Comparison of ENCODE assay signal across 8 mouse cellular contexts in the genomic region with DNA sequence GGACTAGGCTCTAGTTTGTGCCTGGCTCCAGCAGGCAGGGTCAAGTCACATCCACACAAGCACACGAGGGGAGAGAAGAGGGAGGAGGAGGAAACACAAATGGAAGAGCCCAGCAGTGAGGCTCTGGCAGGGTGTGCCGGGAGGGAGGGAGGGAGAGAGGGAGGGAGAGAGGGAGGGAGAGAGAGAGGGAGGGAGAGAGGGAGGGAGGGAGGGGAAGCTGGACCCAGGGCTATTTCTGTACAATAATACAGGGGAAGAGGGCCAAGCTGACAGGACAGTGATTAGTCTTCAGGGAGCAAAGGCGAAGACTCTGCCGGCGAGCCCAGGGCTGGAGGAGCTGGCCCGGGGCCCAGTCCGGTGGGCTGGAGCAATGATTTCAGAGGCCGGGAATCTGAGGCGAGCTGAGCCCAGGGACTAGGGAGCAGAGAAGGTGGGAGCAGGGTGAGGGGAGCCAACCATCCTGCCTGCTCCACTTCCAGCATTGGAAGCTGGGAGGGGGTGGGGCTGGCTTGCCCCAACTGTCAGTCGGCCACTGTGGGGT.
DNase-seq lines count a peak whose midpoint lies in the region; ATAC-seq and TF ChIP-seq lines count a peak whose summit lies in the region.

No protein-coding gene starts in this region.

- ATAC-seq in intestine, embryonic 16.5 days, result peak; percentile 77
- peak; percentile 30; the same call in 1 of the 2 replicates for ATAC-seq in liver, embryonic 16.5 days (ENCODE audit: low read depth)
- peak; percentile 86 for ATAC-seq in stomach, postnatal 0 days (ENCODE audit: low FRiP score, low TSS enrichment)
- no peak for ATAC-seq in cerebellum, adult (ENCODE audit: insufficient number of reproducible peaks, low FRiP score, low TSS enrichment)

- TF ChIP-seq EP300 in stomach, postnatal 0 days (optimal IDR thresholded peaks at IDR 0.05), result no peak

- H3K9ac ChIP-seq in intestine, embryonic 16.5 days (ENCODE audit: low read depth, low read length), result no peak overlapping the region
- H3K9ac ChIP-seq in liver, embryonic 16.5 days (ENCODE audit: low read depth, low read length), result no peak overlapping the region
- no peak overlapping the region for H3K9ac ChIP-seq in stomach, postnatal 0 days (ENCODE audit: low read length)

- DNase-seq in gastrocnemius, adult 18-20 months (ENCODE audit: low spot score), result peak; percentile 11
- DNase-seq in gastrocnemius, postnatal 36 days, result no peak
- DNase-seq in gastrocnemius, postnatal 25 days, result peak; percentile 28
- peak; percentile 30 for DNase-seq in stomach, postnatal 0 days (ENCODE audit: low spot score)
- no peak for DNase-seq in right cerebral cortex, postnatal 4 days

- no peak overlapping the region for H3K4me3 ChIP-seq in intestine, embryonic 16.5 days (ENCODE audit: low read length)
- no peak overlapping the region for H3K4me3 ChIP-seq in liver, embryonic 16.5 days (ENCODE audit: low read depth, low read length)
- H3K4me3 ChIP-seq in stomach, postnatal 0 days (ENCODE audit: low read depth, low read length), result no peak overlapping the region

- H3K4me1 ChIP-seq in intestine, embryonic 16.5 days (ENCODE audit: control insufficient read depth, insufficient read depth, low read length), result no peaks in the 10 kb centered on the region
- H3K4me1 ChIP-seq in liver, embryonic 16.5 days (ENCODE audit: control insufficient read depth, low read depth, low read length), result no peaks in the 10 kb centered on the region
- no peaks in the 10 kb centered on the region for H3K4me1 ChIP-seq in stomach, postnatal 0 days (replicated peaks; ENCODE audit: control insufficient read depth, insufficient read depth)

- 27% methylated on average over 8 of the region's 10 CpGs for WGBS in intestine, embryonic 16.5 days
- 32% methylated on average over 8 of the region's 10 CpGs for WGBS in liver, embryonic 16.5 days (ENCODE audit: insufficient replicate concordance)
- WGBS in stomach, postnatal 0 days, result 30% methylated on average over 8 of the region's 10 CpGs

- no peak overlapping the region for H3K4me2 ChIP-seq in intestine, embryonic 16.5 days (ENCODE audit: low read depth, low read length)
- H3K4me2 ChIP-seq in liver, embryonic 16.5 days (ENCODE audit: low read depth, low read length), result no peak overlapping the region
- H3K4me2 ChIP-seq in stomach, postnatal 0 days (replicated peaks; ENCODE audit: low read depth), result no peak overlapping the region

- H3K27ac ChIP-seq in intestine, embryonic 16.5 days (ENCODE audit: low read length), result peak overlapping the region; percentile 77
- H3K27ac ChIP-seq in liver, embryonic 16.5 days (ENCODE audit: low read length), result no peak overlapping the region
- 0 out of 2 replicates have a peak overlapping the region, but pooled peaks have one; percentile 45 for H3K27ac ChIP-seq in stomach, postnatal 0 days (replicated peaks)

- TF ChIP-seq CTCF in stomach, postnatal 0 days (IDR thresholded peaks at IDR 0.05; ENCODE audit: low read depth), result no peak

- intact Hi-C loops in gastrocnemius, postnatal 36 days (cut with DNase I), result no loop called here

- no peaks in the 10 kb centered on the region for H3K9me3 ChIP-seq in intestine, embryonic 16.5 days (ENCODE audit: control insufficient read depth, low read length)
- no peaks in the 10 kb centered on the region for H3K9me3 ChIP-seq in liver, embryonic 16.5 days (replicated peaks; ENCODE audit: control insufficient read depth, low read length)
- no peaks in the 10 kb centered on the region for H3K9me3 ChIP-seq in stomach, postnatal 0 days (ENCODE audit: control insufficient read depth, low read length)

- H3K36me3 ChIP-seq in intestine, embryonic 16.5 days (ENCODE audit: control insufficient read depth, insufficient read depth, low read length), result no peaks in the 10 kb centered on the region
- no peaks in the 10 kb centered on the region for H3K36me3 ChIP-seq in liver, embryonic 16.5 days (ENCODE audit: control insufficient read depth, insufficient read depth)
- no peaks in the 10 kb centered on the region for H3K36me3 ChIP-seq in stomach, postnatal 0 days (ENCODE audit: control insufficient read depth, insufficient read depth, low read length)

- H3K27me3 ChIP-seq in intestine, embryonic 16.5 days (replicated peaks; ENCODE audit: control insufficient read depth, insufficient read depth, low read length), result peaks cover 18% of the 10 kb centered on the region
- no peaks in the 10 kb centered on the region; the same call in 1 of the 2 replicates for H3K27me3 ChIP-seq in liver, embryonic 16.5 days (ENCODE audit: control insufficient read depth, insufficient read depth, low read depth, low read length)
- no peaks in the 10 kb centered on the region for H3K27me3 ChIP-seq in stomach, postnatal 0 days (ENCODE audit: control insufficient read depth, insufficient read depth, low read length)

Comparison
In these comparisons a context has a peak if more than half of its experiments do, and no peak if none do; other contexts are left out.
1. DNase-seq: peak in gastrocnemius, adult 18-20 months (single experiment), gastrocnemius, postnatal 25 days (single experiment) and stomach, postnatal 0 days (single experiment); none in gastrocnemius, postnatal 36 days (0 of 2) and right cerebral cortex, postnatal 4 days (single experiment).